Mouse (Mus musculus) liver, adult 2 months (tissue): Measurements from ENCODE around the gene Slc35b4.

Experiments
- CTCF ChIP-seq: fragments of 200-500 bp; IDR thresholded peaks from 2 replicates; pipeline ENCODE4 v1.5.1; 2011; ENCODE audit warnings: low read depth, low read length, control low read depth
- POLR2A ChIP-seq: fragments of 200-500 bp; IDR thresholded peaks from 2 replicates; pipeline ENCODE4 v1.6.1; 2011; ENCODE audit warnings: low read length, control low read depth; ENCODE audit not compliant: insufficient read depth; ENCODE audit errors: extremely low read depth

DNA sequence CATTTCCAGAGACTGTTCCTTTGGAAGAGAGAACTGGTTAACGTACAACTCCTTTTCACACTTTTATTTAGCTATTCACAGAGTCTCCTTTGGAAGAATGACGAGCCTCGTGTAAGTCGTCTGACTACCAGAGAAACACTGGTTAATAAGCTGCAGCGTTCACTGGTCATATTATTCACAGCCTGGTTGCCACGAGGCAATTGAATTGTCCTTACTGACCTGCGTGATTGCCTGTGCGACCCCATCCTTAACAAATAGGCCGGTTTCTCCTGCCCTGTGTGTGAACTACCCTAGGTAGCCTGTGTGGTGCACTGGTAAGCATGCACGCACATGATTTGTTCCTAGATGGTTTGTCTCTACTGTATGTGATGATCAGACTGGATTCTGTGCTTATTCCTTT lies 66.3 kb downstream of the Slc35b4 start:
- no peak for TF ChIP-seq POLR2A
- TF ChIP-seq CTCF = no peak
